Mouse (Mus musculus) adrenal gland, postnatal 14 days (tissue): ENCODE data around the gene 1700028J19Rik. TPM values are rescaled to one million over a fixed set of nuclear protein-coding genes. Genes with fewer than 3 reads are reported as not detected.

ENCODE experiments used
- total RNA-seq: library from RNA; stranded (reverse); gene quantifications from 2 replicates; pipeline ENCODE4 v1.2.3, GENCODE M21; 2021

Gene 1700028J19Rik
- total RNA-seq, 1 experiment from 2014 or later = 0.70 TPM

Other genes starting within 250 kb of the 1700028J19Rik start
- not detected in 2 replicates for gene Klk1b26, start 234.5 kb downstream of the 1700028J19Rik start, total RNA-seq
- not detected in 2 replicates for gene Klk1b27, start 194.4 kb downstream of the 1700028J19Rik start, total RNA-seq
- gene Klk1b21, start 144.4 kb downstream of the 1700028J19Rik start, total RNA-seq = not detected in 2 replicates
- not detected in 2 replicates for gene Klk1b22, start 134.0 kb downstream of the 1700028J19Rik start, total RNA-seq
- not detected in 2 replicates for gene Klk1b16, start 109.9 kb downstream of the 1700028J19Rik start, total RNA-seq
- gene Klk1b24, start 58.5 kb downstream of the 1700028J19Rik start, total RNA-seq = not detected in 2 replicates
- gene Klk1b3, start 48.5 kb downstream of the 1700028J19Rik start, total RNA-seq = not detected in 2 replicates
- not detected in 2 replicates for gene Klk1b4, start 39.3 kb downstream of the 1700028J19Rik start, total RNA-seq
- not detected in 2 replicates for gene Klk1b5, start 30.8 kb downstream of the 1700028J19Rik start, total RNA-seq
- 0.37 and 1.6 TPM in 2 replicates for gene Klk1, start 21.3 kb downstream of the 1700028J19Rik start, total RNA-seq
- gene Gm36864, start 10.5 kb downstream of the 1700028J19Rik start, total RNA-seq = not detected in 2 replicates
- 95.5 and 102 TPM in 2 replicates for gene 2410002F23Rik, start within 50 bp of the 1700028J19Rik start, total RNA-seq
- gene Acp4, start 10.7 kb upstream of the 1700028J19Rik start, total RNA-seq = not detected in 2 replicates
- not detected in 2 replicates for gene Gm15517, start 14.8 kb upstream of the 1700028J19Rik start, total RNA-seq
- gene Clec11a, start 60.2 kb upstream of the 1700028J19Rik start, total RNA-seq = 3.4 and 3.6 TPM in 2 replicates
- gene Shank1, start 63.6 kb upstream of the 1700028J19Rik start, total RNA-seq = 7.6 and 8.0 TPM in 2 replicates
- gene Syt3, start 137.4 kb upstream of the 1700028J19Rik start, total RNA-seq = 2.6 and 3.9 TPM in 2 replicates
- gene 1700008O03Rik, start 139.1 kb upstream of the 1700028J19Rik start, total RNA-seq = 0.59 and 0.71 TPM in 2 replicates
- gene Lrrc4b, start 182.3 kb upstream of the 1700028J19Rik start, total RNA-seq = 6.1 and 7.7 TPM in 2 replicates
- 0.75 and 13.0 TPM in 2 replicates for gene Aspdh, start 218.7 kb upstream of the 1700028J19Rik start, total RNA-seq
- 45.9 and 51.2 TPM in 2 replicates for gene Josd2, start 221.3 kb upstream of the 1700028J19Rik start, total RNA-seq
- gene Emc10, start 249.8 kb upstream of the 1700028J19Rik start, total RNA-seq = 81.5 and 85.9 TPM in 2 replicates
- gene Fam71e1, start 249.9 kb upstream of the 1700028J19Rik start, total RNA-seq = 7.8 and 10.9 TPM in 2 replicates